Mouse (Mus musculus) neural tube, embryonic 14.5 days (tissue): Measurements from ENCODE around the gene Cdc123. TPM values are rescaled to one million over a fixed set of nuclear protein-coding genes. Genes with fewer than 3 reads are reported as not detected.

Experiments used
- ATAC-seq: fragments of 200-750 bp; cut with Nextera tagmentation; 2 replicates; pipeline ENCODE4 v1.8.0; 2017; ENCODE audit warnings: low read depth, mild to moderate bottlenecking, moderate TSS enrichment, moderate library complexity
- H3K27ac ChIP-seq: fragments of 300-500 bp; sonication (generic); 2 replicates; pipeline ENCODE4 v1.5.1; 2014; ENCODE audit warnings: low read depth, mild to moderate bottlenecking, control low read depth, low read length, moderate library complexity, mixed read lengths
- H3K27me3 ChIP-seq: fragments of 300-500 bp; sonication (generic); 2 replicates; pipeline ENCODE4 v1.6.1; 2014; ENCODE audit warnings: low read length; ENCODE audit not compliant: control insufficient read depth, insufficient read depth
- H3K36me3 ChIP-seq: fragments of 300-500 bp; sonication (generic); 2 replicates; pipeline ENCODE4 v1.6.1; 2014; ENCODE audit warnings: low read length, mixed read lengths; ENCODE audit not compliant: control insufficient read depth, insufficient read depth
- H3K4me1 ChIP-seq: fragments of 300-500 bp; sonication (generic); 2 replicates; pipeline ENCODE4 v1.6.1; 2014; ENCODE audit warnings: low read length; ENCODE audit not compliant: control insufficient read depth, insufficient read depth
- H3K4me2 ChIP-seq: fragments of 300-500 bp; sonication (generic); 2 replicates; pipeline ENCODE4 v1.6.1; 2014; ENCODE audit warnings: mild to moderate bottlenecking, low read depth, low read length, control low read depth
- H3K4me3 ChIP-seq: fragments of 300-500 bp; sonication (generic); 2 replicates; pipeline ENCODE4 v1.5.1; 2014; ENCODE audit warnings: low read depth, low read length, control low read depth, mixed read lengths
- H3K9ac ChIP-seq: fragments of 300-500 bp; sonication (generic); replicated peaks from 2 replicates; pipeline ENCODE4 v1.6.1; 2014; ENCODE audit warnings: low read depth, mild to moderate bottlenecking, control low read depth, low read length, mixed read lengths
- H3K9me3 ChIP-seq: fragments of 300-500 bp; sonication (generic); 2 replicates; pipeline ENCODE4 v1.6.1; 2016; ENCODE audit warnings: low read length; ENCODE audit not compliant: control insufficient read depth
- WGBS: fragments of 180-500 bp; shearing (Covaris S2); extraction: QIAGEN DNeasy Blood & Tissue Kit; methylation state at CpG from one replicate; pipeline ENCODE4 v1.1.7; 2014; 5-methylcytosine and 5-hydroxymethylcytosine counted together
- polyA plus RNA-seq: library from polyadenylated mRNA; unstranded; fragments of >200 nt; fragmentation: Nextera tagmentation; extraction: Ambion mirVana; gene quantifications from 2 replicates; pipeline ENCODE4 v1.2.1, GENCODE M21; 2014

Cdc123 gene
- polyA plus RNA-seq, 1 experiment from 2014 or later, result 270 TPM

DNA sequence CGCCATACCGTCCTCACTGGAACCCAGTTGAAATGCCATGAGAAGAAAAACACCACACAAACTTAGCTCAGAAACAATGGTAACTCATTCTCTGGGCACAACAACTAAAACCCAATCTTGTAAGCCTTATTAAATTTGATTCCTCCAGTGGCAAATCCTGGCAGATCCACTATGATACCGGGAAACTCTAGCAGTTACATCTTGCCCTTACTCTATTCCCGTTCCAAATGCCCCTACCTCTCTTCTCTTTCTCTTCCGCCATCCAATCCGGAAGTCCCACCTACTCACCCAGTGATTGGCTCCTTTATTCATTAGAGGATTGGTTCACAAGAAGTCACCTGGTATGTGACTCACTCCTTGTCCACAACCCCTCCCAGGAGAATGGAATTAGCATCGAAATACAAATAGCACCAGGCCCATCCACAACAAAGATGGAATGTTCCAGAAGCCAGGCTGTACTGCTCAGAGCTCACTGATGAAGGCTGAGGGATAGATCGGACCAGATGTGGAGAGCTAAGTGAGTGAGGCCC is 84.4 kb downstream of the Cdc123 start:
- Histone ChIP-seq H3K27ac (no peak overlapping the region), H3K9me3 (no peaks in the 10 kb centered on the region), H3K4me2 (no peak overlapping the region), H3K36me3 (no peaks in the 10 kb centered on the region), H3K27me3 (no peaks in the 10 kb centered on the region), H3K4me1 (no peaks in the 10 kb centered on the region), H3K9ac (no peak overlapping the region), H3K4me3 (no peak overlapping the region)
- no peak for ATAC-seq
- WGBS, result 91% methylated on average over 8 of the region's 8 CpGs

DNA sequence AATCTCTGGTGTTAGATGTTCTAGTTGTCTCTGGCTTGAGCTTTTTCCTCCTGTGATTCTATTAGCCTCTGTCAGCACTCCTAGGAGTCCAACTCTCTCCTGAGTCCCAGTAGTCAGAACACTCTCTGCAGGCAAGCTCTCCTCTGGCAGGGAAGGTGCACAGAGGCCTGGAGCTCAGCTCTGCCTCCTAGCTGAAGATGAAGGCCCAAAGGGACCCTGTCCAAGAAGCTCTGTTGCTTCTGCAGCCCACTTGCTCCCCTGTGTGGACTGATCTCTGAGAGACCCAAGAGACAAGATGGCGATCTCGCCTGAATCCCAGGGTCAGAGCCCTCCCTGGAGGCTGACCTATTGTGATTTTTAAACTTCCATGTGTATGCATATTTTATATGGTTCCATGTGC is 86.4 kb downstream of the Cdc123 start:
- Histone ChIP-seq H3K4me1 (no peaks in the 10 kb centered on the region), H3K27ac (no peak overlapping the region), H3K36me3 (no peaks in the 10 kb centered on the region), H3K9me3 (no peaks in the 10 kb centered on the region), H3K27me3 (no peaks in the 10 kb centered on the region), H3K9ac (no peak overlapping the region), H3K4me2 (no peak overlapping the region), H3K4me3 (no peak overlapping the region)
- 98% methylated on average over 2 of the region's 2 CpGs for WGBS
- no peak for ATAC-seq

DNA sequence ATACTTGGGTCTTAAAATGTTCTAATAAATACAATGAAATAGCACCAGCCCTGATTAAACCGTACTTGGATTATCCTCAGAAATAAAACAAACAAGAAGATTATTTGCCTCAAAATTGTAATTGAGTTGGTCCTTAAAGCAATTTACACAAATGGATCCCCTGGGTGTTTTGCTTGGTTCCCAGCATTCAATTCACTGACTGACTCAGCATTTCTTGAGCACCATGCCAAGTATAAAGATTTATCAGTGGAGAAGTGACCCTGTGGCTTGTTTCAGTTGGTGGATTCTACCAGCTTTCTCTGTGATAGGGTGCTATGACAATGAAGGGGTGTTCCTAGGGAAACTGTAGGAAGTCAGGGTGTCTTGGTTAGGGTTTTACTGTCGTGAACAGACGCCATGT is 94.1 kb downstream of the Cdc123 start:
- Histone ChIP-seq H3K27ac (no peak overlapping the region), H3K9me3 (no peaks in the 10 kb centered on the region), H3K27me3 (no peaks in the 10 kb centered on the region), H3K36me3 (no peaks in the 10 kb centered on the region), H3K4me1 (no peaks in the 10 kb centered on the region), H3K4me3 (no peak overlapping the region), H3K4me2 (no peak overlapping the region), H3K9ac (no peak overlapping the region)
- 79% methylated on average over 3 of the region's 3 CpGs for WGBS
- ATAC-seq, result no peak

DNA sequence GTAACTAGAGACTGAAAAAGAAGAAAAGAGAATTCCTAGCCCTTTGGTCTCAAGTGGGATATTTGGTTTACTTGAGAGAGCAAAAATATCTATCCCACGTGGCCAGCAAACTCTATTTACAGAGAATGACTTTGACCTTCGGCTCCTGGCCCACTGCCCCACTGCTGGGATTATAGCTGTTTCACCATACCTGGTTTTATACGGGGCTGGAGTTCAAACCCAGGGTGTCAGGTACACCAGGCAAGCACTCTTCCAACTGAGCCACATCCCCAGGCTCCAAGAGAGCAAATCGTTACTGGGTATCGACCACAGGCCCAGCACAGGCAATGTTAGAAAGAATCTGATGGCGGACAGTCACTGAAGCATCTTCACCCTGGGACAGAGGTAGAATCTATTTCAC is 95.8 kb downstream of the Cdc123 start:
- no peak overlapping the region for H3K4me2 ChIP-seq
- H3K36me3 ChIP-seq, result no peaks in the 10 kb centered on the region
- no peaks in the 10 kb centered on the region for H3K9me3 ChIP-seq
- 84% methylated on average over 6 of the region's 6 CpGs for WGBS
- no peaks in the 10 kb centered on the region for H3K4me1 ChIP-seq
- ATAC-seq, result no peak
- H3K9ac ChIP-seq, result no peak overlapping the region
- H3K4me3 ChIP-seq, result no peak overlapping the region
- H3K27ac ChIP-seq, result no peak overlapping the region
- H3K27me3 ChIP-seq, result no peaks in the 10 kb centered on the region

DNA sequence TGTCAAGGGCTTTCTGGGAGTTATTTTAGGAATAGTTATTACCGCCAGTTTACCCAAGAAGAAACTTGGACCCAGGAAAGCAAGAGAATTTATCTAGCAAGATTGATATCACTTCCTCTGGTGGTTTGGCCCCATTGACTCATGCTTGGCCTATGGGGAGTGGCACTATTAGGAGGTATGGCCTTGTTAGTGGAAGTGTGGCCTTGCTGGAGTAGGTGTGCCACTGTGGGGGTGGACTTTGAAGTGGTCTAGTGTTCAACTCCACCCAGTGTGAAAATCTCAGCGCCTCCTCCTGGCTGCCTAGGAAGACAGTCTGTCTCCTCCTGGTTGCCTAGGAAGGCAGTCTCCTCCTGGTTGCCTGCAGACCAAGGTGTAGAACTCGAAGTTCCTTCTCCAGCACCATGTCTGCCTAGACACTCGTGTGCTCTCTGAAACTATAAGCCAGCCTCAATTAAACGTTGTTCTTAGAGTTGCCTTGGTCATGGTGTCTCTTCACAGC is 97.4 kb downstream of the Cdc123 start:
- no peak overlapping the region for H3K27ac ChIP-seq

DNA sequence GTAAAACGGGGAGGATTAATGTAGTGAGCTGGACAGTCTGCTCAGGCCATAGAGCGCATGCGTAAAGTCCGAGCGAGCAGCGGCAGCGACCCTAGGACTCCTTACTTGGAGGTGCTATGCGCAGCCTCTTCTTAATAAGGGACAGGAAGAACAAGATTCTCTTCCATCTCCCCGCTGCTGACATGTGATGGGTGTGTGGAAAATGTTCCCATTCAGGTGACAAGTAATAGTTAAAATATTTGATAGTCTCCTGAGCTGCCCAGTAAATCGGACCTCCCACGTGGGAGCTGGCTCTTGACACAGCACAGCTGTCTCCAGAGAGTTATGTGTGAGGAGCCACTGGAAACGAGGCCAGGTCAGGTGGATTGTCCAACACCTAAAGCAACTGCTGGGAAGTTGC is 98.4 kb downstream of the Cdc123 start:
- WGBS, result 83% methylated on average over 12 of the region's 12 CpGs
- no peak overlapping the region for H3K27ac ChIP-seq
- no peaks in the 10 kb centered on the region for H3K4me1 ChIP-seq
- H3K9me3 ChIP-seq, result no peaks in the 10 kb centered on the region
- no peak for ATAC-seq
- no peaks in the 10 kb centered on the region for H3K36me3 ChIP-seq
- no peak overlapping the region for H3K9ac ChIP-seq
- H3K4me2 ChIP-seq, result no peak overlapping the region
- no peaks in the 10 kb centered on the region for H3K27me3 ChIP-seq
- no peak overlapping the region for H3K4me3 ChIP-seq

More for the DNA sequence above, 97.4 kb downstream of the Cdc123 start:
- Histone ChIP-seq H3K4me1 (no peaks in the 10 kb centered on the region), H3K36me3 (no peaks in the 10 kb centered on the region), H3K4me3 (no peak overlapping the region), H3K9ac (no peak overlapping the region), H3K4me2 (no peak overlapping the region), H3K9me3 (no peaks in the 10 kb centered on the region), H3K27me3 (no peaks in the 10 kb centered on the region)
- WGBS, result 85% methylated on average over 5 of the region's 5 CpGs
- ATAC-seq, result no peak

Other genes with a start within 250 kb of the Cdc123 start
- gene Camk1d, start 130.6 kb downstream of the Cdc123 start, polyA plus RNA-seq, result 9.1 and 9.9 TPM in 2 replicates
- gene Nudt5, start 145 bp downstream of the Cdc123 start, polyA plus RNA-seq, result 22.7 and 27.3 TPM in 2 replicates
- 1.7 and 2.8 TPM in 2 replicates for gene Gm13199, start 17.8 kb upstream of the Cdc123 start, polyA plus RNA-seq
- gene Sec61a2, start 50.3 kb upstream of the Cdc123 start, polyA plus RNA-seq, result 134 and 144 TPM in 2 replicates
- gene Dhtkd1, start 97.6 kb upstream of the Cdc123 start, polyA plus RNA-seq, result 7.7 and 10.1 TPM in 2 replicates
- gene Upf2, start 106.3 kb upstream of the Cdc123 start, polyA plus RNA-seq, result 10.4 and 11.0 TPM in 2 replicates